Mouse (Mus musculus) testis, postnatal 10 days (tissue): ENCODE measurements around the gene Prepl.

Experiments used
- DNase-seq: peaks from one replicate; pipeline ENCODE4 v3.0.0; 2021; ENCODE audit warnings: low spot score

The Prepl gene

GRCm38 (mm10) chr17:85070658-85071057 lies 19.4 kb downstream of the Prepl start:
- no peak for DNase-seq

DNA sequence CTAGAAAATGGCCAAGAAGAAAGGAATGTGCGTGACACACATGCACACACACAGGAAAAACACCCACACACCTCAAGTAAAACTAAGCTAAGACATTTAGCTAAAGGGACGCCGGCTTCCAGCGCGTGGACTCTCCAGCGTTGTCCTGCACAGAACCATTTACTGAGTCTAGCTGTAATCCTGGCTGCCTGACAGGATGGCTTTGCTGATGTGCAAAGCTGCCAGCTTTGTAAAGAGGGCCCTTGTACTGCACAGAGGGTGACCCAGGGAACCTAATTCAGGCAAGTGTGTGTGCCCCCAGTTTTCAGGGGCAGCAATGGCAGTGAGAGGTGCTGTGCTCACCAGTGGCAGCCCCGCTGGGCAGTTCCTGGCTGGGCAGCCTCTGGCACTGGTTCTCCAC lies 22.7 kb downstream of the Prepl start:
- no peak for DNase-seq

DNA sequence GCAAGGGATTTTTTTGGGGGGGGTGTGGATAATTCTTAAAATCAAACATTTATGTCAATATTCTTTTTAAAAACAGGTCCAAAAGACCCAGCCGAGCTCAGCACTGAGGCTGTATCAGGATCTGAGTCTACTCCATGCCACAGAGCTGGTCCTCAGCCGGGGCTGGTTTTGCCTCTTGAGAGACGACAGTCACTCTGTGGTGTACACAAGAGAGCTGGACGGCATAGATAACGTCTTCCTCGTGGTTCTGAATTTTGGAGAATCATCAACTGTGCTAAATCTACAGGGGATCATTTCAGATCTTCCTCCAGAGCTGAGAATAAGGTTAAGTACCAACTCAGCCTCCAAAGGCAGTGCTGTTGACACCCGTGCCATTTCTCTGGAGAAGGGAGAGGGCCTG lies 26.5 kb downstream of the Prepl start:
- DNase-seq = no peak

DNA sequence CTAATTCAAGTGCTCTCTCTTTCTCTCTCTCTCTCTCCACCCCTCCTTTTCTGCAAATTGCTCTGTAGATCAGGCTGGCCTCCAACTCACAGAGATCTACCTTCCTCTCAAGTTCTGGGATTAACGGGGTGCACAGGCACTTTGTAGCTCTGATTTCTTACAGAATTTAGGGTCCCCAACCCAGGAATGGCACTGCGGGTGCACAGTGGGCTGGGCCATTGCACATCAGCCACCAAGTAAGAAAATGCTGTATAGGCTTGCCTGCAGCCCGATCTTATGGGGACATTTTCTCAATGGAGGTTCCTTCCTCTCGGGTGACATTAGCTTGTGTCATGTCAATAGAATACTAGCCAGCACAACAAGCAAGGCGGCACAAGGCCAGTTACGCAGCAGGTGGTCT lies 30.9 kb downstream of the Prepl start:
- no peak for DNase-seq

DNA sequence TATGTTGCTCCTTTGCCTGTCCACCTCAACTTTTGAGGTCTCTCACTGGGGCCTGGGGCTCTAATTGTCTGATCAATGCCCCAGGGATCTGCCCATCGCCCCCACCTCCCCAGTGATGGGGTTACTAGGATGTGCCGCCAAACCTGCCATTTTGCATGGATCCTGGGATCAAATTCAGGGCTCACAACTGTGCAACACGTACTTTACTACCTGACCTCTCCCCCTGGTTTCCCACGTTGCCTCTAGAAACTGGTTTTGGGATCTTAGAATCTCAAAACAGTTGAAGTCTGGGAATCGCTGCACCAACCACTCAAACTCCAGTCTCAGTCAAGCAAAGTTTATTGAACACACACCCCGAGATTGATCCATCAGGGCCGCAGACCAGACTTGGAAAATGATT lies 31.8 kb downstream of the Prepl start:
- DNase-seq = no peak

- no peak for DNase-seq
Measured at GRCm38 (mm10) chr17:85048379-85048778, 41.7 kb downstream of the Prepl start.

- no peak for DNase-seq
Measured at GRCm38 (mm10) chr17:85045160-85045559, 44.9 kb downstream of the Prepl start.

DNA sequence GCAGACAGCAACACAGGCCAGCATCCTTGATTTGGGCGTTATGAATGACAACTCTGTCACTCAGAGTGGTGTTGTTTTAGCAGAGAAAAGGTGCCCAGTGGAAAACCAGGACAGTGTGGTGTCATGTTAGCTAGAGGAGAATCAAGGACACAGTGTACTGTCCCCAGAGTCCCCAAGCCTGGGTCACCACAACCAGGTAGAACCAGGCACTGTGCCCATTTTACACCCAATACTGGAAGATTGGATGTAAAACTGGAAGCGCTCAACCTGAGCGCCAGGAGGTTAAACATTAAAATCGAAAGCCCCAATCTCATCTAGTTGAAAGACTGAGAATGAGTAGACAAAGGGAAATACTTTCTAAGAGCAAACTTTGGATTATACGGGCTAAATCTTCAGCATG lies 45.6 kb downstream of the Prepl start:
- no peak for DNase-seq

GRCm38 (mm10) chr17:85043404-85043816 lies 46.6 kb downstream of the Prepl start:
- no peak for DNase-seq

GRCm38 (mm10) chr17:85042419-85042818 lies 47.6 kb downstream of the Prepl start:
- no peak for DNase-seq

DNA sequence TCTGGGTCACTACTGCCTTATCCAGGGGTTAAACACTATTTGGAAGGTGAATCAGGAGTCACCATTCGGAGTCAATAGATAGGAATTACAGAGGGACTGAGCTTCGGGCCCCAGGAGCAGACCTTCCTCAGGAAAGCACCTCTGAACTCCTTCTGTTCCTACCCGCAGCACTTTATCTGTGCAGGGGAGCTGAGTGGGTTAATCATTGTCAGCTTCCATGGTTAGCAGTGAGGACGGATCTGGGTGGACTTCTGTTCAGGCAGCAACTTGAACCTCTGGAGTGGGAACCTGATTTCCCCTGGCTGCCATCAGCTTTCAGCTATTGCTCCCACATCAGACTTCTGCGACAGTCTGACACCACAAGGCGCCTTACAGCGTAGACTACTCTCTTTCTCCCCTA lies 49.1 kb downstream of the Prepl start:
- no peak for DNase-seq

GRCm38 (mm10) chr17:85038761-85039160 lies 51.3 kb downstream of the Prepl start:
- DNase-seq = no peak

DNA sequence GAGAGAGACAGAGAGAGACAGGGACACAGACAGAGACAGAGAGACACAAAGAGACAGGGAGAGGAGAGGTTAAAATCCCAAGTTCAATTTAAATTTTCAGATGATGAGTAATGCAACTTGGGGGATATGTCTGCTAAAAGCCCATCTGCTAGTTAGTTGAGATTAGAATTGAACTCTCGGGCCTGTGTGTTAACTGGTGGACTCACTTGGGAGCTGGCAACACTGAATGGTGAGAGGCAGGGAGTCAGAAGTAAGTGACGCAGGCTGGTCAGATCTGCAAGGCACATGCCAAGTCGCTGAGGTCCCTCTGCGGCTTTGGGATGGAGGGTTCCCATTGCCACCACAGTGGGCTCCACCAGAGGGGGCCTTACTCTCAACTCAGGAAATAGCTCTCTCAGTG lies 51.7 kb downstream of the Prepl start:
- no peak for DNase-seq

DNA sequence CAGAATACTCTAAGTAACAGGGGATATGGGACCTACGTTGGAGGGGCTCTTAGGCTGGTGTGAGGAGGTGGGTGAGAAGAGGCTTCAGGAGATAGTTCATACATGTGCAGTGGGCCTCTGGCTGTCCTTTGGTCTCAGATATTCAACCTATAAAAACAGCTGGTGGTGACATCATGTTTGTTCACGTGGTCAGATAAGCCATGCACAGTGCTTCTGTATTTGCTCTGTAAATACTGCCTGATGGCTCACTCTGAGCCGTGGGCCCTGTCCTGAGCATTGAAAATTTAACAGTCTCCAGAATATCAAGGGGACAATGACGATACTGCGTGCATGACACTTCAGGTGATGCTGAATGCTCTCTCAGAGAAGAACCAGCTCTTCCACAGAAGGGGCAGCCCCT lies 52.2 kb downstream of the Prepl start:
- no peak for DNase-seq

- no peak for DNase-seq
Measured at GRCm38 (mm10) chr17:85034068-85034467, 56.0 kb downstream of the Prepl start.

GRCm38 (mm10) chr17:85033087-85033486 lies 57.0 kb downstream of the Prepl start:
- DNase-seq = no peak

DNA sequence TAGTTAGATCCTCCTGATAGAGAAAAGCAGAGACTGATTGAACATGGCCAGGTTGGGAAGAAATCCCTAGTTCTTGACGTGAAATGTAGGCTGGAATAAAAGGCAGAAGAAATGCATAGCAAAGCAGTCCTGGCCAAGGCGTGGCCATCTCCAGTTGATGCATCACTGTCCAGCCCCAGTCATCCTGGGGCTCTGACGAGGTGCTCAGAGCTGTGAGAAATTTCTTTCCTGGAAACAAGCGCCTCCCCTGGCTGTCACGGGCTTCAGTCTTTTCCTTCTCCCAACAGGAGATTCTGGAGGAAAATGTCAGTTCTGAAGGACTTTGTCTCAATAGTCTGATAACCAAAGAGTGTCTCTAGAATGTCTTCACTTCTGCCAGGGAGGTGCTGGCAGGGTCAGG lies 59.4 kb downstream of the Prepl start:
- DNase-seq = no peak

DNA sequence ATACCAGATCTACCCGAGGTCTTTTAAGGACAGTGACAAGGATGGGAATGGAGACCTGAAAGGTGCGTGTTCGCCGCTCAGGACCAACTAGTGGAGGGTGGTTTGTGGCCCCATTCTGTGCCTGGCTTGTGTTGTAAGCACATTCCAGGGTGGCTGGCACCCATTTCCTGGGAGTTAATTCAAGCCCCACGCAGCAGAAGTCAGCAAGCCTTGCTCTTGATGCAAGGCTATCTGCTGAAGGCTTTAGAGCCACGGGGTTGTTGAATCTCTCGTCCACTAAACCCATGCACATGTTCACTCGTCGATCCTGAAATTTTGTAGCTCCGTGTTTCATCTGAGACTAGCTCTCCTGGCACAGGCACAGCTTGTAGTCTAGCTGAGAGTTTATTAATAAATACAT lies 61.2 kb downstream of the Prepl start:
- no peak for DNase-seq

DNA sequence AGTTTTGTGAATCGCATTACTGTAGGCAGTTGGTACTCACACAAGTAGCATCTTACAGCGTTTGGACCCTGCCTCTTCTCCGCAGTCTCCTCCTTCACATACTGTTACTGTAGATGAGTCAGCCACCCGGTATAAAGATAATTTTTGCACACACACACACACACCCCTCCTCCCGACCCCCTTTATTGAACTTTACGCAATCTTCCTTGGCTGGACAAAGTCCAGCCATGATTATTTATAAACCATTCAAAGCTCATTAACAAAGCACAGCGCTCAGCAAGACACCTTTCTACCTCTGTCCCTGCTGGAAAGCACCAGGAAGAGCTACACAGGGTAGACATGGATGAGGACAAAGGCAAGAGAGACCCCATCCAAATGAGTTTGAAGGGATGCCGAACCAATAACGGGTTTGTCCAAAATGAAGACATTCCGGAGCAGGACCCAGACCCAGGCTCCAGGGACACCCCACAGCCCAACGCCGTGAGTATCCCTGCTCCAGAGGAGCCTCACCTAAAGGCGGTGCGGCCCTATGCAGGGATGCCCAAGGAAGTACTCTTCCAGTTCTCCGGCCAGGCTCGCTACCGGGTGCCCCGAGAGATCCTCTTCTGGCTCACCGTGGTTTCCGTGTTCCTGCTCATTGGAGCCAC lies 61.8 kb downstream of the Prepl start, which contains the start of gene Slc3a1:
Gene Slc3a1, plus strand, starts transcription at position 284 of the 647 bp plus-strand sequence.
- DNase-seq = no peak

DNA sequence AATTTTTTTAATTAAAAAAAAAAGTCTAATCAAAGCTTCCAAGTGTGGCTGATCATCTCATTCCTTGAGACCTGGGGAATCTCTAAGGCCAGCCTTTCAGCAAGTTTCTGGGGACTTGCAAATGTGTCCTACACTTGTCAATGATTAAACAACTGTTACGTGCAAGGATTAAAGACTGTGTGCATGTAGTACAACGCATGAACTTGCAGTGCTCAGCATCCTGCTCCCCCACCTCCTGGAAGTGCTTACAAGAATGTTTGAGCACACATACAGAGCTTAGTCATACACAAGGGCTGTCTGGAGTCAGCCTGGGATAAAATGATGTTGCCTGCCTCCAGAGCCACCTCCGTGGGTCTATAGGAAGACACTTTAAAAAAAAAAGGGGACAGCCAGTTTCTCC lies 62.8 kb downstream of the Prepl start:
- no peak for DNase-seq

GRCm38 (mm10) chr17:85026436-85026835 lies 63.6 kb downstream of the Prepl start:
- DNase-seq = no peak

DNA sequence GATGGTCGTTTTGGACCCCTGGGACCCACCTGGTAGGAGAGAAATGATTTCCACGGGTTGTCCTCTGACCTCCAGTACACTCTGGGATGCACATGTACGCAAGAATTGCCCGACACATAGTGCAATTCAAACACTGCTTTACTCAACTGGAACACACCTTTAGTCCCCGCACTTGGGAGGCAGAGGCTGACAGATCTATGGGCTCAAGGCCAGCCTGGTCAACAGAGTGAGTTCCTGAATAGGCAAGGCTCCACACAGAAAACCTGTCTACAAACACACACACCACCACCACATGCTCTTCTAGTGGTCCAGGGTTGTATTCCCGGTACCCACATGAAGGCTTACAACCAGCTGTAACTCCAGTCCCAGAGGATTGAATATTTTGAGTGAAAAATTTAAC lies 64.9 kb downstream of the Prepl start:
- DNase-seq = no peak

- no peak for DNase-seq
Measured at GRCm38 (mm10) chr17:85024237-85024636, 65.8 kb downstream of the Prepl start.
